Mouse (Mus musculus): ENCODE results near the gene Edrf1. TPM values are rescaled to one million over a fixed set of nuclear protein-coding genes. Genes with fewer than 3 reads are reported as not detected.

Edrf1 gene
- polyA plus RNA-seq, 1 experiment: 12.0 TPM

- Histone ChIP-seq H3K4me3 (ENCODE audit: control insufficient read depth, low read depth, low read length) (no peak overlapping the region), H3K36me3 (ENCODE audit: control insufficient read depth, insufficient read depth, low read length) (no peaks in the 10 kb centered on the region), H3K27me3 (ENCODE audit: control insufficient read depth, insufficient read depth, low read length) (no peaks in the 10 kb centered on the region), H3K27ac (ENCODE audit: control insufficient read depth, insufficient read depth, low read depth, low read length) (no peak overlapping the region), H3K4me1 (ENCODE audit: control insufficient read depth, insufficient read depth, low read length) (no peaks in the 10 kb centered on the region)
- TF ChIP-seq CTCF (IDR thresholded peaks at IDR 0.05; ENCODE audit: control insufficient read depth, insufficient read depth, insufficient replicate concordance, low read depth, low read length) (no peak), POLR2A (IDR thresholded peaks at IDR 0.05; ENCODE audit: control insufficient read depth, low read depth, low read length) (no peak)
Observed at GRCm38 (mm10) chr7:133630821-133631220, 6.5 kb upstream of the Edrf1 start.

GRCm38 (mm10) chr7:133632476-133632875, 4.9 kb upstream of the Edrf1 start:
- peaks cover 2% of the 10 kb centered on the region; the same call in 1 of the 2 replicates for H3K4me1 ChIP-seq (ENCODE audit: control insufficient read depth, insufficient read depth, low read length)
- H3K36me3 ChIP-seq (ENCODE audit: control insufficient read depth, insufficient read depth, low read length): no peaks in the 10 kb centered on the region
- TF ChIP-seq POLR2A (IDR thresholded peaks at IDR 0.05; ENCODE audit: control insufficient read depth, low read depth, low read length): no peak
- TF ChIP-seq CTCF (IDR thresholded peaks at IDR 0.05; ENCODE audit: control insufficient read depth, insufficient read depth, insufficient replicate concordance, low read depth, low read length): no peak
- no peak overlapping the region for H3K4me3 ChIP-seq (ENCODE audit: control insufficient read depth, low read depth, low read length)
- no peaks in the 10 kb centered on the region for H3K27me3 ChIP-seq (ENCODE audit: control insufficient read depth, insufficient read depth, low read length)
- H3K27ac ChIP-seq (ENCODE audit: control insufficient read depth, insufficient read depth, low read depth, low read length): no peak overlapping the region

- H3K27me3 ChIP-seq (ENCODE audit: control insufficient read depth, insufficient read depth, low read length): no peaks in the 10 kb centered on the region
- no peak overlapping the region for H3K27ac ChIP-seq (ENCODE audit: control insufficient read depth, insufficient read depth, low read depth, low read length)
- no peak overlapping the region for H3K4me3 ChIP-seq (ENCODE audit: control insufficient read depth, low read depth, low read length)
- H3K36me3 ChIP-seq (ENCODE audit: control insufficient read depth, insufficient read depth, low read length): no peaks in the 10 kb centered on the region
- TF ChIP-seq POLR2A (IDR thresholded peaks at IDR 0.05; ENCODE audit: control insufficient read depth, low read depth, low read length): no peak
- TF ChIP-seq CTCF (IDR thresholded peaks at IDR 0.05; ENCODE audit: control insufficient read depth, insufficient read depth, insufficient replicate concordance, low read depth, low read length): no peak
- H3K4me1 ChIP-seq (ENCODE audit: control insufficient read depth, insufficient read depth, low read length): peaks cover 2% of the 10 kb centered on the region; the same call in 1 of the 2 replicates
Observed at GRCm38 (mm10) chr7:133634932-133635650, 2.3 kb upstream of the Edrf1 start.

GRCm38 (mm10) chr7:133636738-133637352, 498 bp upstream of the Edrf1 start:
- Histone ChIP-seq H3K4me1 (ENCODE audit: control insufficient read depth, insufficient read depth, low read length) (peaks cover 2% of the 10 kb centered on the region; the same call in 1 of the 2 replicates), H3K27me3 (ENCODE audit: control insufficient read depth, insufficient read depth, low read length) (no peaks in the 10 kb centered on the region), H3K36me3 (ENCODE audit: control insufficient read depth, insufficient read depth, low read length) (peaks cover 1% of the 10 kb centered on the region; the same call in 1 of the 2 replicates), H3K27ac (ENCODE audit: control insufficient read depth, insufficient read depth, low read depth, low read length) (peak overlapping the region; percentile 94), H3K4me3 (ENCODE audit: control insufficient read depth, low read depth, low read length) (peak overlapping the region; percentile 94)
- TF ChIP-seq CTCF (IDR thresholded peaks at IDR 0.05; ENCODE audit: control insufficient read depth, insufficient read depth, insufficient replicate concordance, low read depth, low read length) (peak; percentile 80; the same call in 1 of the 2 replicates), POLR2A (IDR thresholded peaks at IDR 0.05; ENCODE audit: control insufficient read depth, low read depth, low read length) (no peak)

- H3K27me3 ChIP-seq (ENCODE audit: control insufficient read depth, insufficient read depth, low read length): no peaks in the 10 kb centered on the region
- peak overlapping the region; percentile 94 for H3K4me3 ChIP-seq (ENCODE audit: control insufficient read depth, low read depth, low read length)
- TF ChIP-seq POLR2A (IDR thresholded peaks at IDR 0.05; ENCODE audit: control insufficient read depth, low read depth, low read length): no peak
- TF ChIP-seq CTCF (IDR thresholded peaks at IDR 0.05; ENCODE audit: control insufficient read depth, insufficient read depth, insufficient replicate concordance, low read depth, low read length): no peak
- no peak overlapping the region; the same call in 1 of the 2 replicates for H3K27ac ChIP-seq (ENCODE audit: control insufficient read depth, insufficient read depth, low read depth, low read length)
- peaks cover 1% of the 10 kb centered on the region; the same call in 1 of the 2 replicates for H3K36me3 ChIP-seq (ENCODE audit: control insufficient read depth, insufficient read depth, low read length)
- H3K4me1 ChIP-seq (ENCODE audit: control insufficient read depth, insufficient read depth, low read length): peaks cover 2% of the 10 kb centered on the region; the same call in 1 of the 2 replicates
Observed at GRCm38 (mm10) chr7:133638306-133638705, 963 bp downstream of the Edrf1 start.

- peak overlapping the region; percentile 63 for H3K4me3 ChIP-seq (ENCODE audit: control insufficient read depth, low read depth, low read length)
- peaks cover 2% of the 10 kb centered on the region; the same call in 1 of the 2 replicates for H3K4me1 ChIP-seq (ENCODE audit: control insufficient read depth, insufficient read depth, low read length)
- H3K36me3 ChIP-seq (ENCODE audit: control insufficient read depth, insufficient read depth, low read length): peaks cover 1% of the 10 kb centered on the region; the same call in 1 of the 2 replicates
- no peak overlapping the region for H3K27ac ChIP-seq (ENCODE audit: control insufficient read depth, insufficient read depth, low read depth, low read length)
- no peak for TF ChIP-seq POLR2A (IDR thresholded peaks at IDR 0.05; ENCODE audit: control insufficient read depth, low read depth, low read length)
- TF ChIP-seq CTCF (IDR thresholded peaks at IDR 0.05; ENCODE audit: control insufficient read depth, insufficient read depth, insufficient replicate concordance, low read depth, low read length): no peak
- H3K27me3 ChIP-seq (ENCODE audit: control insufficient read depth, insufficient read depth, low read length): no peaks in the 10 kb centered on the region
Observed at GRCm38 (mm10) chr7:133638821-133639220, 1.5 kb downstream of the Edrf1 start.

- Histone ChIP-seq H3K4me3 (ENCODE audit: control insufficient read depth, low read depth, low read length) (no peak overlapping the region), H3K36me3 (ENCODE audit: control insufficient read depth, insufficient read depth, low read length) (peaks cover 1% of the 10 kb centered on the region; the same call in 1 of the 2 replicates)
- no peak for TF ChIP-seq CTCF (IDR thresholded peaks at IDR 0.05; ENCODE audit: control insufficient read depth, insufficient read depth, insufficient replicate concordance, low read depth, low read length)
- TF ChIP-seq POLR2A (IDR thresholded peaks at IDR 0.05; ENCODE audit: control insufficient read depth, low read depth, low read length): no peak
Observed at GRCm38 (mm10) chr7:133645716-133646115, 8.4 kb downstream of the Edrf1 start.

More at GRCm38 (mm10) chr7:133645716-133646115, 8.4 kb downstream of the Edrf1 start:
- no peak overlapping the region for H3K27ac ChIP-seq (ENCODE audit: control insufficient read depth, insufficient read depth, low read depth, low read length)
- no peaks in the 10 kb centered on the region for H3K27me3 ChIP-seq (ENCODE audit: control insufficient read depth, insufficient read depth, low read length)
- no peaks in the 10 kb centered on the region for H3K4me1 ChIP-seq (ENCODE audit: control insufficient read depth, insufficient read depth, low read length)
